Mouse (Mus musculus) induced T-regulatory cell, adult 2 months (primary cell): Measurements from ENCODE around the gene Rpl18.

ENCODE experiments used
- DNase-seq: peaks from one replicate; pipeline ENCODE4 v3.0.0-alpha.2; 2012; ENCODE audit warnings: low read depth

Rpl18 gene

GRCm38 (mm10) chr7:45715090-45715708, at the start of gene Rpl18:
Gene Rpl18, plus strand, starts transcription at chr7:45715457.
- DNase-seq = peak; percentile 97

DNA sequence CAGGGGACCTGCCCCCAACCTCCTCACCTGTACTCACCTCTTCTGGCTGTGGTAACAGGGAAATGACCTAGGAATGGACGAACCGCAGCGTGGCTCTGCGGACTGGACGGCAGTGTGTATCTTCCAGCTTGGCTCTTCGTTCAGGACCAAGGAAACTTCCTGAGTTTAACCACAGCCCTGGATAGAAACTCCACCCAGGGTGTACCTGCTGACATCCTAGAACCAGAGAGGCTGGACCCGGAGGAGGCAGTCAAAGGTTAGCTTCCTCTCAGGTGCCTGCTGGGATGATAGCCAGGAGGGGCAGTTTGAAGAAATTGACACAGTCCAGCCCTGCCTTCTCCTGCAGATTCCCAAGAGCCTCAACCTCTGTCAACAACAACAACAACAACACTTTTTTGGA, 49.1 kb upstream of the Rpl18 start, which contains the start of gene Fut2:
Gene Fut2, minus strand, starts transcription at position 234 of the 400 bp plus-strand sequence.
- DNase-seq = no peak

DNA sequence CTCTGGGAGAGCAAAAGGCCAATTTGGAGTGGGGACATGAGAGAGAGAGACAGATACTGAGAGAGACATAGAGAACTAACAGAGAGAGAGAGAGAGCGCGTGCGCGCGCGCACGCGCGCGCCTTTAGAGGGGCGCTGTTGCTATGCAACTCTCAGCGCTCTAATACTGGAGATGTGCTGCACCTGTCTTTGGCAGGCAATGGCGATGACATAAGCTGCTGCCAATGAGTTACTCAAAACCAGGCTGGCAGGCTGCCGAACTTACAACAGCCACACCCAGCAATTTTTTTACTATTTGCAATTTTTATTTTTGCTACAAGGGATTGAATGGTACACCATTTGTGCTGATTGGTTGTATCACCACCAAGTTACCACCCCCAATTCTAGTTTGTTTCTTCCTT, 47.5 kb upstream of the Rpl18 start:
- no peak for DNase-seq

GRCm38 (mm10) chr7:45668921-45669320, 46.3 kb upstream of the Rpl18 start:
- peak; percentile 53 for DNase-seq

DNA sequence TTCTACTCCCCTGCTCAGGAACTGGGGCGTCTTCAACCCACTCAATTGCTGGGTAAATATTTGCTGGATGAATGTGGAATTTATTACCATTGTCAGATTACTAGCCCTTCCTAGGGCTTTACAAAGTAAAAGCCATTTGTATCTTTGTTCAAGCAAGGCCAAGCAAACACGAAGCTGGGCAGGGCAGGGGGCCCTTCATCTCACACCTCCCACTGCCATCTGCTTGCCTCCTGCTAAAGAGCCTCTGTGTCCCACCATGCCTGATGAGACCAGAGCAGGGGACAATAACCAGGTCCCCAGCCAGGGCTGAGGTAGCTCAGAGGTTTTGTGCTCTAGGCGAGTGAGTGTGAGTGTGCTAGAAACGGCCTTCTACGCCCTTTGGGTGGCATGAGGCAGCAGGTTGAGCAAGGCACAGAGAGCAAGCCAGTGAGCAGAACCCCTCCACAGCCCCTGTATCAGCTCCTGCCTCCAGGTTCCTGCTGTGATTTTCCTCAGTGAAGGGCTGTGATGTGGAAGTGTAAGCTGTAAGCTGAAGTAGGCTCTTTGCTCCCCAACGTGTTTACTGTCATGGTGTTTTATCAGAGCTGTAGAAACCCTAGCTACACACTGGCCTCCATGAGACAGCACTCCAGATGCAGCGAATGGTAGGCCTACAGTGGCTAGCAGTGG, 37.5 kb upstream of the Rpl18 start:
- DNase-seq = no peak

- DNase-seq = no peak
Measured at GRCm38 (mm10) chr7:45678513-45678912, 36.7 kb upstream of the Rpl18 start.

- no peak for DNase-seq
Measured at GRCm38 (mm10) chr7:45679966-45680621, 35.2 kb upstream of the Rpl18 start.

- DNase-seq = peak; percentile 52
Measured at GRCm38 (mm10) chr7:45681046-45681736, 34.1 kb upstream of the Rpl18 start.

GRCm38 (mm10) chr7:45682144-45683126, 32.8 kb upstream of the Rpl18 start:
- DNase-seq = peak; percentile 92

GRCm38 (mm10) chr7:45683396-45684050, 31.7 kb upstream of the Rpl18 start, which contains the start of gene Ntn5:
Gene Ntn5, plus strand, starts transcription at chr7:45684022.
- DNase-seq = peak; percentile 32

DNA sequence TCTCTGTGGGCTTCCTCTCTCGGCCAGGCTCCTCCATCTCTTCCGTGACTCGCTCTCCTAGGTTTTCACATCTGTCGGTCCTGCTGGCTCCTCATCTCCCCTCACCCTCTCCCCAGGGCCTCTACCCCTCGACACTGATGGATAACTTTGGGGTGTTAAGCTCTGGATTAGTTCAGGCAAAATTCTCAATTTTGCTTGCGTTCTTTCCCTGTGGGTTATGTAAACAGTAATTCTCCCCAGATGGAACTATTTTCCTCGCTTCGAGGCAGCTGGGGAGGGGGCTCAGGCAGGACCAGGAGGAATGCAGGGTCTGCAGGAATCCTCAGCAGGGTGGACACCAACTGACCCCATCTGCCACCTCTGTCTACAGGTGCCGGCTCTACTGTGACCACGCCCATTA, 29.4 kb upstream of the Rpl18 start:
- no peak for DNase-seq

GRCm38 (mm10) chr7:45686841-45687240, 28.4 kb upstream of the Rpl18 start:
- no peak for DNase-seq

- no peak for DNase-seq
Measured at GRCm38 (mm10) chr7:45689099-45689498, 26.2 kb upstream of the Rpl18 start.

DNA sequence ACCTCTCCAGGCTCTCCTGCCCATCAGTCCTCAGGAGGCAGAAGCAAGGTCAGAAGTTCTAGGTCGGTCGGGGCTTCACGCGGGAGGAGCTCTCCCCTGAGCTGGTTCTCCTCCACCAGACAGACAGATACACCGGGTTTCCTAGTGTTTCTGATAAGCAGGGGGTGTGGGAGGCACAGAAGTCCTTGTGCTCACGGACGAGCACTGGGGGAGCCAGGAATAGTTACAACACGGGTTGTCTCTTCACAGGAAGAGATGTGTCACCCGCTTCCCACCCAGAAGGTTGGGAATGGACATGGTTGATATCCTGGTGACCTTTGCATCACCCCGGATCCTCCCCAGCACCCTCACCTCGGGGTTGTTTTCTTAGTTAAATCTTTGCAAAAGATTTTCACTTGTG, 25.5 kb upstream of the Rpl18 start:
- no peak for DNase-seq

- DNase-seq = no peak
Measured at GRCm38 (mm10) chr7:45692364-45692763, 22.9 kb upstream of the Rpl18 start.

DNA sequence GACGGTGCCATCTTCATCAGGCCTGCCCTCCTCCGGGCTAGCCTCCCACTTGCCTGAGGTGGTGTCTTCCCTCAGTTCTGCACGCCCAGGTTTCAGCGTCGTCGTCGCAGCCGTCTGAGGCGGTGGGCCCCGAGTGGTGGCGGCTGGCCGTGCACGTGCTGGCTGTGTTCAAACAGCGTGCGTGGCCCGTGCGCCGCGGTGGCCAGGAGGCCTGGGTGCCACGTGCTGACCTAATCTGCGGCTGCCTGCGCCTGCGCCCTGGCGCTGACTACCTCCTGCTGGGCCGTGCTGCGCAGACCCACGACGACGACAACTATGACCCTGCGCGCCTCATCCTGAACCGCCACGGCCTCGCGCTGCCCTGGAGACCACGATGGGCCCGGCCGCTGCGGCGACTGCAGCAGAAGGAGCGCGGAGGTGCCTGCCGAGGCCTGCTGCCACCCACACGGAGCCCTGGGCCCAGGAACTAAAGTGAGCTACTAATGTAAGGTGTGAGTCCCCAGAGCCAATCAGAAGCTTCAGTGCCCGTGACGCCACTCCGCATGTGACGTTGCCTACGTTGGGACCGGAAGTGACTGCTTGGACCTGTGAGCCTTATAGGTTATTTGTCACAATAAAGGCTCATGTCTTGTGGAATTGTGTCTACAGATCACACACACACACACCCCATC, 21.2 kb upstream of the Rpl18 start, which contains the start of gene Sec1:
Gene Sec1, minus strand, starts transcription at position 482 of the 671 bp plus-strand sequence.
- DNase-seq = no peak

DNA sequence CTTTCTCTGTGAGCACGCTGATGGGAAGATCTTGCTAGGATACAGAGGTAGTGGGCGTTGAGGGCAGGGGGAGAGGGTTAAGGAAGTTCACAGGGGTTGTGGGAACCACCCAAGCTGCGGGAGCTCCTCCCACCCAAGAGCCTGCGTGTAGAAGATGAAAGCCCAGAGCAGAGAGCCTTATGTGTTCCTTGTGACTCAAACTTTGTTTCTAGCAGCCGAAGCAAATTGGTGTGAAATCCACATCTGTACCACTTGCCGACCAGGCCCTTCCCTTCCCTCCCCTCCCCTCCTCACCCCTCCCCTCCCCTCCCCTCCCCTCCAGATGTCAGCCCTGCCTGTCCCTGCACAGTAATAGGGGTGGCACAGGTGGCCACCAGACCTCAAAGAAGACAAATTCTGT, 20.2 kb upstream of the Rpl18 start:
- DNase-seq = peak; percentile 21

DNA sequence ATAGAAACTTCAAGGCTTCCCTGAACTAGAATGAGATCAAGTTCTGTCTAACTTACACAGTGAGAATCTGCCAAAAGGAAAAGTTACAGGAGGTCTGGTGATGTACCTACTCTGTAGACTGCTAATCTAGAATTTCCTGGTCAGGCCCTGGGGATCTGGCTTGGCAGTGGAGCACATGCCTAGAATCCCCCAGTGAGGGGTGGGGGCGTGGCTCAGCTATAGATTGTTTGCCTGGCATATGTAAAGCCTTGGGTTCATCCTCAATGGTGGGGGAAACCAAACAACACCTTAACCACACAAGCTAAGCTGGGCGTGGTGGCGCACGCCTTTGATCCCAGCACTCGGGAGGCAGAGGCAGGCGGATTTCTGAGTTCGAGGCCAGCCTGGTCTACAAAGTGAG, 17.4 kb upstream of the Rpl18 start:
- DNase-seq = peak; percentile 25

GRCm38 (mm10) chr7:45699523-45700141, 15.6 kb upstream of the Rpl18 start, which contains the start of gene Car11:
Gene Car11, plus strand, starts transcription at chr7:45699843.
- DNase-seq = no peak
